Mouse (Mus musculus): ENCODE measurements at regions not wholly inside any gene's neighbourhood (a gene's known extent, or its start where the extent isn't known, plus 50 kb on each side); places are given as distances from the start of the nearest gene placed in this dataset.

DNA sequence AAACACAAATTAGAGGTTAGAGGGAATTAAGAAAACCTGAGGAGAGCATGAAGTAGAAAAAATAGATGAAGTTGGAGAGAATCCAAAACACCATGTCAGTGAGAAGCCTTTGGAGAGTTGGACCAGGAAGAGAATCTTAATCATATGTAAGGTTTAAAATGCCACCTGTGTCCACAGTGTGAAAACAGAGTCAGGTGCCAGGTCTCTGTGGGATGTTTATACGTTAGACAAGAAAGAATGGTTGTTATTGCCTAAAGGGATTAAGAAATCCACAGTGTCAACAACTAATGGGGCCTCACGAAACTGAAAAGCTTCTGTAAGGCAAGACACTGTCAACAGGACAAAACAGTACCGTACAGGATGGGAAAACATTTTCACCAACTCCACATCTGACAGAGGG, 294.7 kb upstream of the Slc35b3 start:
- TF ChIP-seq CTCF (IDR thresholded peaks at IDR 0.05; ENCODE audit: control insufficient read depth, insufficient read depth, insufficient replicate concordance, low read depth, low read length) (no peak), POLR2A (IDR thresholded peaks at IDR 0.05; ENCODE audit: control insufficient read depth, low read depth, low read length) (no peak)

Data from testis, adult 2 months (tissue).